Mouse (Mus musculus) intestine, embryonic 14.5 days (tissue): ENCODE measurements around the gene Pex10. TPM values are rescaled to one million over a fixed set of nuclear protein-coding genes. Genes with fewer than 3 reads are reported as not detected.
"Not testable (repeated sequence)": the region's sequence is repeated elsewhere in the genome, so short reads cannot be mapped to it uniquely, and the experiment has no call there.

Experiments
- ATAC-seq: fragments of 200-750 bp; cut with Nextera tagmentation; replicated peaks from 2 replicates; pipeline ENCODE4 v1.8.0; 2017; ENCODE audit warnings: low read depth, moderate number of reproducible peaks, moderate TSS enrichment, moderate library complexity; ENCODE audit not compliant: low FRiP score, low TSS enrichment
- DNase-seq: peaks from one replicate; pipeline ENCODE4 v3.0.0-alpha.2; 2018; ENCODE audit warnings: low spot score
- H3K27ac ChIP-seq: fragments of 300-500 bp; sonication (generic); 2 replicates; pipeline ENCODE4 v1.5.1; 2014; ENCODE audit warnings: low read depth, mild to moderate bottlenecking, control low read depth
- H3K27me3 ChIP-seq: fragments of 300-500 bp; sonication (generic); replicated peaks from 2 replicates; pipeline ENCODE4 v1.6.1; 2014; ENCODE audit warnings: low read length, control low read depth; ENCODE audit not compliant: control insufficient read depth, insufficient read depth
- H3K36me3 ChIP-seq: fragments of 300-500 bp; sonication (generic); 2 replicates; pipeline ENCODE4 v1.6.1; 2014; ENCODE audit warnings: low read length, control low read depth; ENCODE audit not compliant: control insufficient read depth, insufficient read depth
- H3K4me1 ChIP-seq: fragments of 300-500 bp; sonication (generic); replicated peaks from 2 replicates; pipeline ENCODE4 v1.6.1; 2014; ENCODE audit warnings: low read length, control low read depth, mixed read lengths; ENCODE audit not compliant: control insufficient read depth, insufficient read depth
- H3K4me2 ChIP-seq: fragments of 300-500 bp; sonication (generic); 2 replicates; pipeline ENCODE4 v1.6.1; 2014; ENCODE audit warnings: low read length
- H3K4me3 ChIP-seq: fragments of 300-500 bp; sonication (generic); 2 replicates; pipeline ENCODE4 v1.5.1; 2014; ENCODE audit warnings: low read depth, low read length, control low read depth, mixed read lengths
- H3K9ac ChIP-seq: fragments of 300-500 bp; sonication (generic); 2 replicates; pipeline ENCODE4 v1.6.1; 2014; ENCODE audit warnings: mild to moderate bottlenecking, low read length
- H3K9me3 ChIP-seq: fragments of 300-500 bp; sonication (generic); 2 replicates; pipeline ENCODE4 v1.6.1; 2016; ENCODE audit warnings: low read length, control low read depth; ENCODE audit not compliant: control insufficient read depth
- WGBS: fragments of 180-500 bp; shearing (Covaris S2); extraction: QIAGEN DNeasy Blood & Tissue Kit; methylation state at CpG from one replicate; pipeline ENCODE4 v1.1.7; 2014; 5-methylcytosine and 5-hydroxymethylcytosine counted together
- polyA plus RNA-seq: library from polyadenylated mRNA; unstranded; fragments of >200 nt; fragmentation: Nextera tagmentation; extraction: Ambion mirVana; gene quantifications from 2 replicates; pipeline ENCODE4 v1.2.1, GENCODE M21; 2014

The Pex10 gene
- polyA plus RNA-seq, 1 experiment from 2014 or later = 6.5 TPM

GRCm38 (mm10) chr4:155070199-155070598 lies 3.4 kb downstream of the Pex10 start:
- Histone ChIP-seq H3K27ac (no peak overlapping the region), H3K4me1 (peaks cover 11% of the 10 kb centered on the region), H3K36me3 (peaks cover 70% of the 10 kb centered on the region), H3K9me3 (no peaks in the 10 kb centered on the region), H3K9ac (no peak overlapping the region), H3K4me3 (no peak overlapping the region), H3K4me2 (no peak overlapping the region), H3K27me3 (no peaks in the 10 kb centered on the region)
- no peak for ATAC-seq
- DNase-seq = no peak
- WGBS = 95% methylated on average over 13 of the region's 13 CpGs

DNA sequence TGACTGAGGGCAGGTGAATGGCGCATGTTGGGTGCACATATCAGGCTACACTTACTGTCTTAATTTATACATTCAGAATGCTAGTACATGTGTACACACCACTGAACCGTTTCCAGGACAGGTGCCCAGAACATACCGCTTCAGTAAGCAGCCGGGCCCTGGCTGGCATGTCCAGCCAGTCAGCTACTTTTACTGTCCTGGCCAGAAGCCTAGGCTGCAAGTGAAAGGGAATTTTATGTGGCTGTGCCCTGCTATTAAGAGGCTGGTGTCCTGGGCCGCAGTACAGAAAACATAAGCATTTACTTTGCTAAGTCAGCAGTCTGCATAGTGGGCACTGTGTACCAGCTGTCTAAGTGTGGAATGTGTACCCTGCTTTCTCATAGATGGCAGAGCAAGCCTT lies 4.1 kb downstream of the Pex10 start:
- H3K9ac ChIP-seq = no peak overlapping the region
- ATAC-seq = no peak
- no peak overlapping the region for H3K4me3 ChIP-seq
- no peak overlapping the region for H3K4me2 ChIP-seq
- WGBS = 88% methylated on average over 5 of the region's 5 CpGs
- H3K36me3 ChIP-seq = peaks cover 78% of the 10 kb centered on the region
- no peaks in the 10 kb centered on the region for H3K27me3 ChIP-seq
- H3K4me1 ChIP-seq = peaks cover 11% of the 10 kb centered on the region
- H3K9me3 ChIP-seq = no peaks in the 10 kb centered on the region
- H3K27ac ChIP-seq = no peak overlapping the region
- DNase-seq = no peak

GRCm38 (mm10) chr4:155074418-155074817 lies 7.6 kb downstream of the Pex10 start:
- Histone ChIP-seq H3K4me3 (no peak overlapping the region), H3K4me1 (no peaks in the 10 kb centered on the region), H3K36me3 (peaks cover 100% of the 10 kb centered on the region), H3K27ac (no peak overlapping the region), H3K4me2 (no peak overlapping the region), H3K27me3 (no peaks in the 10 kb centered on the region), H3K9ac (no peak overlapping the region), H3K9me3 (no peaks in the 10 kb centered on the region)
- ATAC-seq = no peak
- no peak for DNase-seq
- WGBS = 83% methylated on average over 9 of the region's 9 CpGs

DNA sequence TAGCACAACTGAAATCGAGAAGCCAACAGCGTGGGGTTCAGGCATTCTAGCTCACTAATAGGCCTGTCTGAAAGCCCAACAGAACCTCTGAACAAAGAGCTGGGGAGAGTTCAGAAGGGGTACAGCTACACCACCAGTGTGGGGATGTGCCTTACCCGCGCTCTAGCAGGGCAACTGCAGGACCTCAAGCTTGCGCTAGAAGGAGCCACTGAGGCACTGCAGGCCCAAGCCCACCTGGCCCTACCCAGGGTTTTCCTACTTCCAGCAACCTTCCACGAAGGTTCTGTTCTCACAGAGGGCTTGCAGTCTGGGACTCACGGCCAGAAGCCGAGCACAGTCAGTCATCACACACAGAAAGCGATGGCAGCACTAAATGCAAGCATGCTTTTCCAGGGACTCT lies 8.3 kb downstream of the Pex10 start:
- ATAC-seq (no peak), DNase-seq (no peak)
- H3K27me3 ChIP-seq = no peaks in the 10 kb centered on the region
- no peaks in the 10 kb centered on the region for H3K9me3 ChIP-seq
- H3K9ac ChIP-seq = no peak overlapping the region
- peaks cover 100% of the 10 kb centered on the region for H3K36me3 ChIP-seq
- H3K4me1 ChIP-seq = no peaks in the 10 kb centered on the region
- WGBS = 84% methylated on average over 9 of the region's 9 CpGs
- no peak overlapping the region for H3K4me3 ChIP-seq
- H3K27ac ChIP-seq = no peak overlapping the region
- no peak overlapping the region for H3K4me2 ChIP-seq

DNA sequence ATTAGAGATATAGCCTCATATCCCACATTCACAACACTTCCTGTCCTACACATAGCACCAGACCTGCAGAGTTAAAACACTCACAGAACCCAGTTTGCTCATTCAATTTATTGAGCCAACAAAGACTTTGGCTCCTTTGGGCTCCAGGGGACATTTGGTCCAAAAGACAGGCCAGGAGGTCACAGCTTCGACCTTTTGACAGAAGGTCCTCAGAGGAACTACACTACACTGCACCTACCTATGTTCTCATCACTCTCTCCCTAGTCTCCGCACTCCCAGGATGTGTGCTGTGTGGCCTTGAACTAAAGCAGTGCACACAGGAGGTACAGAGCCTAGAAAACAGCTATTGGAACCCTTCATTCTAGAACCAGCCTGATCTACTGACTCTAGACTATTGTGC lies 9.0 kb downstream of the Pex10 start:
- WGBS = 93% methylated on average over 2 of the region's 2 CpGs
- ATAC-seq = no peak
- DNase-seq = no peak
- Histone ChIP-seq H3K4me1 (no peaks in the 10 kb centered on the region), H3K4me2 (no peak overlapping the region), H3K9me3 (no peaks in the 10 kb centered on the region), H3K27me3 (no peaks in the 10 kb centered on the region), H3K36me3 (peaks cover 100% of the 10 kb centered on the region), H3K27ac (no peak overlapping the region), H3K4me3 (no peak overlapping the region), H3K9ac (no peak overlapping the region)

DNA sequence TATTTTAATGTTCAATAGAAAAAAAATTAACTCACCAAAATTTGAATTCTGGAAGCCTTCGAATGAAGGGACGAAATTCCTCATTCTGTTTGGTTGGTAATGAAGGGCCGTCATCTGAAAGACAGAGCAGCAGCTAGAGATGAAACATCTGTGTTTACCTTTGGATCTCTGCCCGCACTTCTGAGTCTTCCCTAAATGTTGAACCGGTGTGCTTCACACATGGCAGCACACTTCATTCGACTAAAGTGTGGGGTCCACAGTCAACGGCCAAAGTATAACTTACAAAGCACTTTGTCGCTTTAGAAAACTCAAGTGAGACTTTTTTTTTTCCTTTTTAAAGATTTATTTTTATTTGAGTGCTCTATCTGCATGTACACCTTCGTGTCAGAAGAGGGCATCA lies 9.9 kb downstream of the Pex10 start:
- 48% methylated on average over 9 of the region's 9 CpGs for WGBS
- Histone ChIP-seq H3K4me2 (no peak overlapping the region), H3K9ac (no peak overlapping the region), H3K9me3 (no peaks in the 10 kb centered on the region), H3K27ac (no peak overlapping the region), H3K4me1 (no peaks in the 10 kb centered on the region), H3K4me3 (no peak overlapping the region), H3K36me3 (peaks cover 98% of the 10 kb centered on the region), H3K27me3 (no peaks in the 10 kb centered on the region)
- DNase-seq (no peak), ATAC-seq (no peak)

GRCm38 (mm10) chr4:155078808-155079207 lies 12.0 kb downstream of the Pex10 start:
- peaks cover 95% of the 10 kb centered on the region for H3K36me3 ChIP-seq
- not testable (repeated sequence) for ATAC-seq, H3K4me2 ChIP-seq, H3K27ac ChIP-seq, H3K9ac ChIP-seq, H3K9me3 ChIP-seq, DNase-seq, H3K27me3 ChIP-seq, H3K4me3 ChIP-seq, H3K4me1 ChIP-seq
- 91% methylated on average over 10 of the region's 10 CpGs for WGBS

DNA sequence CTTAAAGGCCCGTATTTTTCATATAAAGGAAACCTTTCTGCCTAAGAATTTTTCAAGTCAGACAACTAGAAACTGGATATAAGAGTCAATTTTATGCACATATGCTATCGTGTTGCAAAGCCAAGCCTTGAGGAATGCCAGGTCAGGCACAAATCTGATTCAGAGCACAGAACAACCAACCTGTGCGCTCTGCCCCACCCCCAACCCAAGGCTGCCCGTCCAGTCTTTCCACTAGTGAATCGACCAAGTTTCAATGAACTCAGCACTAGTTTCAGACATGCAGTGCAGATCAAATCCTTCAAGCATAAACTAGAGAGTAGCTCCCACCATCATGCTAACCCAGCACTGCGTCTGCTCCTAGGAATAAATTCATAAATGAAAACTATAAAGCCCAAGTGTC lies 12.8 kb downstream of the Pex10 start:
- no peak overlapping the region for H3K4me3 ChIP-seq
- no peak overlapping the region for H3K27ac ChIP-seq
- H3K27me3 ChIP-seq = no peaks in the 10 kb centered on the region
- no peak for ATAC-seq
- H3K9ac ChIP-seq = no peak overlapping the region
- H3K9me3 ChIP-seq = no peaks in the 10 kb centered on the region
- no peak overlapping the region for H3K4me2 ChIP-seq
- peaks cover 86% of the 10 kb centered on the region for H3K36me3 ChIP-seq
- peaks cover 8% of the 10 kb centered on the region; the same call in 1 of the 2 replicates for H3K4me1 ChIP-seq
- WGBS = 80% methylated on average over 6 of the region's 6 CpGs
- no peak for DNase-seq

DNA sequence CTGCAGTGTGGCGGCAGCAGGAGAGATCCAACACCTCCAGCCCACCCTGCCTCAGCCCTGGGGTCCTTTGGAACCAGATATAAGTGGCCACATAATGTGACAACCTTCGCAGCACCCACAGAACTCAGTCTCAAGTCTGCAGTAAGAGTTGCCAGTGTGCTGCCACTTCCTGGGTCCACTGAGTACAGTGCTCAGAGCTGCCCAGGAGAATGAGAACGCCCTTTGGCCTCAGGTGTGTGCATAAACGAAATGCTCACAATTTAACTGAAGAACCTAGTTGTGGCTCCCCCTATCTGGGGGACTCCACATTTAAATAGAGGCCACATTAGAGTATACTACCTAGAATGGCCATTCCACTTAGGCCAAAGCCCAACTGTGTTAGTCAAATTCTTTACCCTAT lies 16.7 kb downstream of the Pex10 start:
- 85% methylated on average over 4 of the region's 4 CpGs for WGBS
- Histone ChIP-seq H3K4me3 (no peak overlapping the region), H3K36me3 (peaks cover 47% of the 10 kb centered on the region), H3K9ac (no peak overlapping the region), H3K4me2 (no peak overlapping the region), H3K9me3 (no peaks in the 10 kb centered on the region), H3K4me1 (peaks cover 21% of the 10 kb centered on the region), H3K27me3 (no peaks in the 10 kb centered on the region), H3K27ac (no peak overlapping the region)
- ATAC-seq = no peak
- DNase-seq = no peak
